Mouse (Mus musculus) duodenum, adult 2 months (tissue): ENCODE results near the gene Lacc1. TPM values are rescaled to one million over a fixed set of nuclear protein-coding genes. Genes with fewer than 3 reads are reported as not detected.

Experiments
- polyA plus RNA-seq: library from polyadenylated mRNA; depleted of rRNA; stranded (reverse); fragments of >200 nt; gene quantifications from 2 replicates; pipeline ENCODE4 v1.2.3, GENCODE M21; 2012; ENCODE audit warnings: low replicate concordance; rRNA removed

Gene Lacc1
- polyA plus RNA-seq, result 1.9 and 3.4 TPM in 2 replicates

DNA sequence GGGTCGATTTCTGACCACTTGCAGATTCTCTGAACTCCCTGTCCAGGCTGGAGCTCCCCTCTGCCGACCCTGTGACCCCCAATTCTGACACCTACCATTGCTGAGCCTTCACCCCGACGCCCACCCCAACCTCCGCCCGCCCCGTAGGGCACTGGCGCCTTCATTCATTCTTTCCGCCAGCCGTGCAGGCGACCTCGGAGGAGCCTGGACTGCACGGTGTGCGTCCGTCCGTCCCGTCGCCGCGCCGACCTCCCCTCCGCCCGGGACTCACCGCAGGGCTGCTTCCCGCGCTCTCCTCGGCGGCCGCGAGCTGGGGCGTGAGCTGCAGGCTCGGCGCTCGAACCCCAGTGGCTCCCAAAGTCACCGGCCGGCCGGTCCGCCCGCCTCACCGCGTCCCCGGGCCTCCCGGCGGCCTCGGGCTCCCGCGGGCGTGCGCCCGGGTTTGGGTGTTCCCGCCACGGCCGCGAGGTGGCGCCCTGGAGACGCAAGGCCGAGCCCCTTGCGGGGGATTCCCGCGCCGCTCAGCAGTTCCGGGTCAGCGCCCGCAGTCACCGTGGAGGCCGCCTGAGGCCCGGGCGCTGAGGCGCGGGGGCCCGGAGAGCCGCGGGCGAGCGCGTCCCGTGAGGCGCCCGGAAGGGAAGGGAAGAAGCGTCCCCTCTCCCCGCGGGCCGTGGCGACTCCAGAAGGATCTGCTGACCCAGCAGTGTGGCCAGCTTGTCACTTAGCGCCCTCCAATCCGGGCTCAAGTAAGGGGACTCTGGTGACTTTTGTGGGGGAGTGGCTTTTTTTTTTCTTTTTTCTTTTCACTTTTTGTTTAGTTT is at the start of gene Lacc1, which contains the start of gene Ccdc122:
Gene Lacc1, minus strand, starts transcription at position 679 of the 821 bp plus-strand sequence.
Gene Ccdc122, plus strand, starts transcription at position 547 of the 821 bp plus-strand sequence.

Other genes starting within 250 kb of the Lacc1 start
- 0.37 and 1.1 TPM in 2 replicates for gene Ccdc122, start 132 bp downstream of the Lacc1 start, polyA plus RNA-seq
- gene Enox1, start 119.9 kb upstream of the Lacc1 start, polyA plus RNA-seq, result 0.15 and 1.0 TPM in 2 replicates